Mouse (Mus musculus) hindbrain, postnatal 0 days (tissue): ENCODE measurements around the gene Wfdc15a. TPM values are rescaled to one million over a fixed set of nuclear protein-coding genes. Genes with fewer than 3 reads are reported as not detected.

Source experiments
- ATAC-seq: fragments of 200-750 bp; cut with Nextera tagmentation; 2 replicates; pipeline ENCODE4 v1.8.0; 2017; ENCODE audit warnings: mild to moderate bottlenecking, moderate TSS enrichment, moderate library complexity
- DNase-seq: peaks from one replicate; pipeline ENCODE4 v3.0.0-alpha.2; 2015; ENCODE audit warnings: low spot score
- H3K27ac ChIP-seq: fragments of 300-500 bp; sonication (generic); 2 replicates; pipeline ENCODE4 v1.5.1; 2014; ENCODE audit warnings: mild to moderate bottlenecking
- H3K27me3 ChIP-seq: fragments of 300-500 bp; sonication (generic); 2 replicates; pipeline ENCODE4 v1.6.1; 2014; ENCODE audit warnings: low read length, mixed read lengths; ENCODE audit not compliant: insufficient read depth
- H3K36me3 ChIP-seq: fragments of 300-500 bp; sonication (generic); 2 replicates; pipeline ENCODE4 v1.6.1; 2014; ENCODE audit warnings: low read length, mixed read lengths; ENCODE audit not compliant: insufficient read depth
- H3K4me1 ChIP-seq: fragments of 300-500 bp; sonication (generic); 2 replicates; pipeline ENCODE4 v1.6.1; 2014; ENCODE audit warnings: antibody characterized with exemption, low read length, mixed read lengths; ENCODE audit not compliant: insufficient read depth
- H3K4me2 ChIP-seq: fragments of 300-500 bp; sonication (generic); 2 replicates; pipeline ENCODE4 v1.6.1; 2014; ENCODE audit warnings: low read depth, mild to moderate bottlenecking, low read length, moderate library complexity, mixed read lengths
- H3K4me3 ChIP-seq: fragments of 300-500 bp; sonication (generic); 2 replicates; pipeline ENCODE4 v1.5.1; 2014; ENCODE audit warnings: low read length
- H3K9ac ChIP-seq: fragments of 300-500 bp; sonication (generic); replicated peaks from 2 replicates; pipeline ENCODE4 v1.6.1; 2014; ENCODE audit warnings: mild to moderate bottlenecking, low read length, moderate library complexity, mixed read lengths
- H3K9me3 ChIP-seq: fragments of 300-500 bp; sonication (generic); 2 replicates; pipeline ENCODE4 v1.6.1; 2016; ENCODE audit warnings: low read length, mixed read lengths
- CTCF ChIP-seq: IDR thresholded peaks from 2 replicates; pipeline ENCODE4 v1.5.1; 2016; ENCODE audit warnings: antibody characterized with exemption, control low read depth, low read depth
- WGBS: fragments of 180-500 bp; shearing (Covaris S2); extraction: QIAGEN DNeasy Blood & Tissue Kit; methylation state at CpG from one replicate; pipeline ENCODE4 v1.1.7; 2014; 5-methylcytosine and 5-hydroxymethylcytosine counted together
- polyA plus RNA-seq: library from polyadenylated mRNA; unstranded; fragments of >200 nt; fragmentation: Nextera tagmentation; extraction: Ambion mirVana; gene quantifications from 2 replicates; pipeline ENCODE4 v1.2.1, GENCODE M21; 2015
- total RNA-seq: library from RNA; depleted of rRNA; stranded (reverse); fragments of >200 nt; gene quantifications from 2 replicates; pipeline ENCODE4 v1.2.3, GENCODE M21; 2014

The Wfdc15a gene
- total and polyA plus RNA-seq, 2 experiments from 2014 or later, result not detected

GRCm38 (mm10) chr2:164167752-164168570 lies 32.0 kb downstream of the Wfdc15a start:
- H3K27me3 ChIP-seq, result peaks cover 53% of the 10 kb centered on the region
- no peak for TF ChIP-seq CTCF
- no peak overlapping the region for H3K27ac ChIP-seq
- H3K4me2 ChIP-seq, result peak overlapping the region; percentile 52
- peak overlapping the region; percentile 48; the same call in 1 of the 2 replicates for H3K9ac ChIP-seq
- no peaks in the 10 kb centered on the region for H3K36me3 ChIP-seq
- H3K4me3 ChIP-seq, result peak overlapping the region; percentile 39
- peaks cover 8% of the 10 kb centered on the region; the same call in 1 of the 2 replicates for H3K4me1 ChIP-seq
- DNase-seq (peak; percentile 65), ATAC-seq (peak; percentile 87)
- WGBS, result 10% methylated on average over 90 of the region's 90 CpGs
- H3K9me3 ChIP-seq, result no peaks in the 10 kb centered on the region

GRCm38 (mm10) chr2:164164941-164165340 lies 35.0 kb downstream of the Wfdc15a start:
- no peak overlapping the region for H3K27ac ChIP-seq
- H3K36me3 ChIP-seq, result no peaks in the 10 kb centered on the region
- DNase-seq, result no peak
- H3K27me3 ChIP-seq, result peaks cover 33% of the 10 kb centered on the region
- no peak for TF ChIP-seq CTCF
- ATAC-seq, result no peak
- H3K4me1 ChIP-seq, result no peaks in the 10 kb centered on the region; the same call in 1 of the 2 replicates
- WGBS, result 97% methylated on average over 5 of the region's 5 CpGs
- H3K9me3 ChIP-seq, result no peaks in the 10 kb centered on the region
- no peak overlapping the region for H3K4me2 ChIP-seq
- no peak overlapping the region for H3K4me3 ChIP-seq
- no peak overlapping the region for H3K9ac ChIP-seq

- Histone ChIP-seq H3K4me3 (no peak overlapping the region), H3K4me1 (no peaks in the 10 kb centered on the region; the same call in 1 of the 2 replicates), H3K9ac (no peak overlapping the region), H3K36me3 (no peaks in the 10 kb centered on the region), H3K4me2 (no peak overlapping the region), H3K27me3 (0 out of 2 replicates have a peak, but pooled peaks cover 8% of the 10 kb centered on the region), H3K27ac (no peak overlapping the region), H3K9me3 (no peaks in the 10 kb centered on the region)
- WGBS, result 87% methylated on average over 11 of the region's 11 CpGs
- DNase-seq (no peak), ATAC-seq (no peak)
- TF ChIP-seq CTCF, result no peak
These were observed 38.3 kb downstream of the Wfdc15a start for GRCm38 (mm10) chr2:164161515-164162055.

GRCm38 (mm10) chr2:164158838-164159237 lies 41.1 kb downstream of the Wfdc15a start:
- Histone ChIP-seq H3K9ac (no peak overlapping the region), H3K4me1 (no peaks in the 10 kb centered on the region), H3K4me3 (no peak overlapping the region), H3K27ac (no peak overlapping the region), H3K9me3 (no peaks in the 10 kb centered on the region), H3K4me2 (no peak overlapping the region), H3K27me3 (no peaks in the 10 kb centered on the region), H3K36me3 (no peaks in the 10 kb centered on the region)
- DNase-seq, result no peak
- TF ChIP-seq CTCF, result no peak
- no peak for ATAC-seq
- 90% methylated on average over 2 of the region's 2 CpGs for WGBS

- no peaks in the 10 kb centered on the region for H3K4me1 ChIP-seq
- no peaks in the 10 kb centered on the region for H3K9me3 ChIP-seq
- no peak overlapping the region for H3K4me3 ChIP-seq
- H3K27me3 ChIP-seq, result no peaks in the 10 kb centered on the region
- H3K27ac ChIP-seq, result no peak overlapping the region
- ATAC-seq, result no peak
- peaks cover 14% of the 10 kb centered on the region; the same call in 1 of the 2 replicates for H3K36me3 ChIP-seq
- TF ChIP-seq CTCF, result no peak
- DNase-seq, result no peak
- no peak overlapping the region for H3K9ac ChIP-seq
- H3K4me2 ChIP-seq, result no peak overlapping the region
- 83% methylated on average over 7 of the region's 7 CpGs for WGBS
These were observed 43.8 kb downstream of the Wfdc15a start for GRCm38 (mm10) chr2:164156158-164156557.

GRCm38 (mm10) chr2:164154007-164154406 lies 45.9 kb downstream of the Wfdc15a start:
- TF ChIP-seq CTCF, result no peak
- Histone ChIP-seq H3K9me3 (no peaks in the 10 kb centered on the region), H3K27ac (no peak overlapping the region), H3K4me3 (no peak overlapping the region), H3K27me3 (no peaks in the 10 kb centered on the region), H3K4me2 (no peak overlapping the region), H3K9ac (no peak overlapping the region), H3K4me1 (no peaks in the 10 kb centered on the region), H3K36me3 (peaks cover 14% of the 10 kb centered on the region; the same call in 1 of the 2 replicates)
- DNase-seq (no peak), ATAC-seq (no peak)
- 93% methylated on average over 10 of the region's 10 CpGs for WGBS
